Mouse (Mus musculus) midbrain, embryonic 12.5 days (tissue): ENCODE data around the gene Sh3d21. TPM values are rescaled to one million over a fixed set of nuclear protein-coding genes. Genes with fewer than 3 reads are reported as not detected.

ENCODE experiments used
- ATAC-seq: fragments of 200-750 bp; cut with Nextera tagmentation; 2 replicates; pipeline ENCODE4 v1.8.0; 2017; ENCODE audit warnings: low read depth, moderate TSS enrichment, moderate library complexity; ENCODE audit not compliant: low FRiP score
- H3K27ac ChIP-seq: fragments of 300-500 bp; sonication (generic); replicated peaks from 2 replicates; pipeline ENCODE4 v1.5.1; 2016; ENCODE audit warnings: mild to moderate bottlenecking
- H3K27me3 ChIP-seq: fragments of 300-500 bp; sonication (generic); 2 replicates; pipeline ENCODE4 v1.6.1; 2016; ENCODE audit warnings: mild to moderate bottlenecking
- H3K36me3 ChIP-seq: fragments of 300-500 bp; sonication (generic); 2 replicates; pipeline ENCODE4 v1.6.1; 2016
- H3K4me1 ChIP-seq: fragments of 300-500 bp; sonication (generic); 2 replicates; pipeline ENCODE4 v1.6.1; 2016
- H3K4me2 ChIP-seq: fragments of 300-500 bp; sonication (generic); replicated peaks from 2 replicates; pipeline ENCODE4 v1.6.1; 2016; ENCODE audit warnings: mild to moderate bottlenecking, moderate library complexity
- H3K4me3 ChIP-seq: fragments of 300-500 bp; sonication (generic); 2 replicates; pipeline ENCODE4 v1.5.1; 2016; ENCODE audit warnings: mild to moderate bottlenecking
- H3K9ac ChIP-seq: fragments of 300-500 bp; sonication (generic); replicated peaks from 2 replicates; pipeline ENCODE4 v1.6.1; 2016; ENCODE audit warnings: mild to moderate bottlenecking, moderate library complexity
- H3K9me3 ChIP-seq: fragments of 300-500 bp; sonication (generic); 2 replicates; pipeline ENCODE4 v1.6.1; 2016; ENCODE audit warnings: mild to moderate bottlenecking
- WGBS: fragments of 180-500 bp; shearing (Covaris S2); methylation state at CpG from one replicate; pipeline ENCODE4 v1.1.7; 2016; 5-methylcytosine and 5-hydroxymethylcytosine counted together
- polyA plus RNA-seq: library from polyadenylated mRNA; unstranded; fragments of >200 nt; fragmentation: Nextera tagmentation; extraction: Ambion mirVana; gene quantifications from 2 replicates; pipeline ENCODE4 v1.2.1, GENCODE M21; 2016

Gene Sh3d21
- polyA plus RNA-seq, 1 experiment from 2014 or later, result 1.7 TPM

- H3K9ac ChIP-seq, result no peak overlapping the region
- H3K27me3 ChIP-seq, result no peaks in the 10 kb centered on the region
- WGBS, result 90% methylated on average over 9 of the region's 9 CpGs
- no peaks in the 10 kb centered on the region for H3K9me3 ChIP-seq
- H3K4me3 ChIP-seq, result no peak overlapping the region
- no peak for ATAC-seq
- H3K4me2 ChIP-seq, result no peak overlapping the region
- peaks cover 16% of the 10 kb centered on the region for H3K4me1 ChIP-seq
- no peak overlapping the region for H3K27ac ChIP-seq
- peaks cover 4% of the 10 kb centered on the region for H3K36me3 ChIP-seq
Measured at GRCm38 (mm10) chr4:126115411-126115810, 47.9 kb downstream of the Sh3d21 start.

GRCm38 (mm10) chr4:126113943-126114342 is 49.3 kb downstream of the Sh3d21 start:
- no peaks in the 10 kb centered on the region for H3K27me3 ChIP-seq
- no peaks in the 10 kb centered on the region for H3K9me3 ChIP-seq
- no peak overlapping the region for H3K4me2 ChIP-seq
- H3K4me1 ChIP-seq, result peaks cover 24% of the 10 kb centered on the region
- WGBS, result 30% methylated on average over 6 of the region's 6 CpGs
- H3K4me3 ChIP-seq, result no peak overlapping the region
- H3K27ac ChIP-seq, result no peak overlapping the region
- peaks cover 4% of the 10 kb centered on the region for H3K36me3 ChIP-seq
- H3K9ac ChIP-seq, result no peak overlapping the region
- ATAC-seq, result no peak

DNA sequence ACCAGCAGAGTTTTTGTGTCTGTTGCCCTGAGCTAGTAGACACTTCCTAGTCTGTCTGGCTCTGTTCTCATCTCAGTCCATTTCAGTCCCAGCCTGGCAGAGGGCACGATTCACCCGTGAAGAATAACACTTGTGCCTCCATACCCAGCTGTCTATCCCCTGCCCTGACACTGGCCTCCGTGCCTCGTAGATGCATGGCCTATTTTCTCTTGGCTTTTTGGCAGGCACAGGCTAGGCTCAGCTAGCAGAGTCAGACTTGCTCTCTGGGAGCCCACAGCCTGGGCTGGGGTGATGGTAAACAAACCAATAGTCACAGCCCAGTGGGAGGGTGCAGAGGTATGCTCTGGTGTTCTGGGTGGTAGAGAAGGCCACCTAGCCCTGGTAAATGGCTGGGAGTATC is 50.0 kb downstream of the Sh3d21 start:
- no peaks in the 10 kb centered on the region for H3K9me3 ChIP-seq
- H3K27me3 ChIP-seq, result no peaks in the 10 kb centered on the region
- 76% methylated on average over 4 of the region's 4 CpGs for WGBS
- peaks cover 4% of the 10 kb centered on the region; the same call in 1 of the 2 replicates for H3K36me3 ChIP-seq
- H3K27ac ChIP-seq, result no peak overlapping the region
- ATAC-seq, result no peak
- H3K9ac ChIP-seq, result no peak overlapping the region
- peaks cover 31% of the 10 kb centered on the region for H3K4me1 ChIP-seq
- no peak overlapping the region for H3K4me3 ChIP-seq
- H3K4me2 ChIP-seq, result no peak overlapping the region

- 15% methylated on average over 7 of the region's 7 CpGs for WGBS
- ATAC-seq, result no peak
Measured at GRCm38 (mm10) chr4:126111153-126111549, 52.1 kb downstream of the Sh3d21 start.

GRCm38 (mm10) chr4:126110374-126111152 is 52.7 kb downstream of the Sh3d21 start:
- ATAC-seq, result peak; percentile 64
- Histone ChIP-seq H3K9ac (peak overlapping the region; percentile 43), H3K36me3 (no peaks in the 10 kb centered on the region), H3K27ac (peak overlapping the region; percentile 70), H3K9me3 (no peaks in the 10 kb centered on the region), H3K27me3 (no peaks in the 10 kb centered on the region), H3K4me2 (peak overlapping the region; percentile 23), H3K4me3 (no peak overlapping the region), H3K4me1 (peaks cover 39% of the 10 kb centered on the region)
- 7% methylated on average over 12 of the region's 12 CpGs for WGBS

More at GRCm38 (mm10) chr4:126111153-126111549, 52.1 kb downstream of the Sh3d21 start:
- Histone ChIP-seq H3K9me3 (no peaks in the 10 kb centered on the region), H3K27ac (peak overlapping the region; percentile 70), H3K4me3 (no peak overlapping the region), H3K4me2 (peak overlapping the region; percentile 23), H3K9ac (peak overlapping the region; percentile 43), H3K27me3 (no peaks in the 10 kb centered on the region), H3K4me1 (peaks cover 40% of the 10 kb centered on the region), H3K36me3 (no peaks in the 10 kb centered on the region)

DNA sequence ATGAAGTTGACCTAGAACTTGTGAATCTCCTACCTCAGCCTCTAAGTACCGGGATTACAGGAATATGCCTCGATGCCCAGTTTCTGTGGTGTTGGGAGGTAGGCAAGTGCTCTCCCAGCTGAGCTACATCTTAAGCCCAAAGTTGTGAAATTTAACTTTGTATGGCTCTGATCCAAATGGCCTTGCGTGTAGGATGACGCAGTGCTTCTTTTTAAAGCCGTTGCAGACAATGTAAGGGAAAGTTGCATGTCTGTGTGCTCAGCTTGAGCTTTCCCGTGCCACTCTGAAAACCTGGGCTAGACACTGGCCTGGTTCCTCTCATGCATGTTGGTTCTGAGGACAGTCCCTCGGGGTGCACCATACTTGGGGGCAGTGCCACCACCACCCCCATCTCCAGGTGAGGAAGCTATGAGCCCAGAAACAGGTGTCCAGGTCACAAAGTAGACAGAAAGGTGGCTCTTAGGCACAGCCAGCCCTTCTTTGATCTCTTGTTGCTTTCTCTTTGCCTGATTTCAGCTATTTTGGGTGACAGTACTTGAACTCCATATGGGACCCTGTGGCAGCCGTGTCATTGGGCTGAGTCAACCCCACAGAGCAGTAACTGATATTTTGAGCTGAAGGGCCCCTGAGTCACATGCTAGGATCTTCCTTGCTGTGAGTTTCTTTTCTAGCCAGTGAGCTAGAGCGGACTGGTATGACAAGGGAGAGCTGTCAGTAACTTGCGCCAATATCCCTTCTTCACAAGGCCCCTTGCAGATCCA is 53.5 kb downstream of the Sh3d21 start:
- Histone ChIP-seq H3K4me1 (peaks cover 46% of the 10 kb centered on the region), H3K4me3 (no peak overlapping the region), H3K9ac (0 out of 2 replicates have a peak overlapping the region, but pooled peaks have one; percentile 43), H3K27ac (peak overlapping the region; percentile 70), H3K36me3 (no peaks in the 10 kb centered on the region), H3K9me3 (no peaks in the 10 kb centered on the region), H3K4me2 (0 out of 2 replicates have a peak overlapping the region, but pooled peaks have one; percentile 23), H3K27me3 (no peaks in the 10 kb centered on the region)
- 87% methylated on average over 10 of the region's 10 CpGs for WGBS
- ATAC-seq, result no peak

- H3K4me3 ChIP-seq, result no peak overlapping the region
- H3K4me1 ChIP-seq, result peaks cover 52% of the 10 kb centered on the region
- no peaks in the 10 kb centered on the region for H3K27me3 ChIP-seq
- no peaks in the 10 kb centered on the region for H3K9me3 ChIP-seq
- no peak for ATAC-seq
- 23% methylated on average over 8 of the region's 8 CpGs for WGBS
- H3K9ac ChIP-seq, result no peak overlapping the region
- H3K36me3 ChIP-seq, result no peaks in the 10 kb centered on the region
- no peak overlapping the region for H3K27ac ChIP-seq
- no peak overlapping the region for H3K4me2 ChIP-seq
Measured at GRCm38 (mm10) chr4:126108061-126108740, 55.1 kb downstream of the Sh3d21 start.

GRCm38 (mm10) chr4:126105131-126105783 is 58.0 kb downstream of the Sh3d21 start:
- Histone ChIP-seq H3K4me2 (peak overlapping the region; percentile 85), H3K27ac (no peak overlapping the region), H3K9ac (peak overlapping the region; percentile 75; the same call in 1 of the 2 replicates), H3K4me1 (peaks cover 49% of the 10 kb centered on the region), H3K27me3 (no peaks in the 10 kb centered on the region), H3K9me3 (no peaks in the 10 kb centered on the region), H3K36me3 (no peaks in the 10 kb centered on the region), H3K4me3 (peak overlapping the region; percentile 71)
- ATAC-seq, result no peak
- WGBS, result 56% methylated on average over 7 of the region's 7 CpGs

DNA sequence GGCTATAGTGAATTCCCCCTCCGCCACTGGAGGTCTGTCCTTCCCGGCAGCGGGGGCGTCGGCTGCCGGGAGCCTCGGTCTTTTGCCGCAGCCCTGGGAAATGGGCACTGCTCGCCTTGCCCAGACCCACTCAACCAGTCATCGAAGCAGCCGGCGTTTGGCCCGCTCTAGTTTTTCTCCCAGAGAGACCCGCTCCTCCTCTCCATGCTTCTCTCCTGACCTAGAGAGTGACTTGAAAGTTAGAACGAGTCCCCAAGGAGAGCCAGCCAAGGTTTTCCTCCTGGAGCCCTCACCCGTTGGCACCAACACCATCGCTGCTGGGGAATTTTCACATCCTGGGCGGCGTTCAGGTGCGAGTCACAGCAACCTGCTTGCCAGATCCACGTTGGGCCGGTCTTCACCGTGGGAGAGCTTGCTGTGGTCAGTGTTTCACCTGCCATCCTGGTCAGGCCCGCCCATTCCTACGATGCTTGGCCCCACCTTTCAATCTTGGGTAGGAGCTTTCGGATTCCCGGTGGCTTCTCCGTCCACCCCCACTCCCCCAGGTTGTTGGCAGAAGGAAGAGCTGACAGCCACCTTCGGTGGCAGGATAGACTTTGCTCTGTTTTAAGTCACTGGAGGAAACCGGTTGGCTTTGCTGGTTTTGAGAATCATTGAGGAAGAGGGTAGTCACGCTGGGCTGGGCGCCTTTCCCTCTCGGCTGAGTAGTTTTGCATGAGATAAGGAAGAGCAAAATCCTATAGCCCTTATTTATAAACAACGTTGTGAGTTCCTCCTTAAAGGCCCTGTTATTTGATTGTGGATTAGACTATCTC is 58.8 kb downstream of the Sh3d21 start:
- H3K9me3 ChIP-seq, result no peaks in the 10 kb centered on the region
- ATAC-seq, result no peak
- H3K27ac ChIP-seq, result peak overlapping the region; percentile 35; the same call in 1 of the 2 replicates
- H3K9ac ChIP-seq, result peak overlapping the region; percentile 75
- H3K4me2 ChIP-seq, result peak overlapping the region; percentile 85
- no peaks in the 10 kb centered on the region for H3K36me3 ChIP-seq
- WGBS, result 3% methylated on average over 30 of the region's 34 CpGs
- H3K27me3 ChIP-seq, result no peaks in the 10 kb centered on the region
- peaks cover 43% of the 10 kb centered on the region for H3K4me1 ChIP-seq
- H3K4me3 ChIP-seq, result peak overlapping the region; percentile 71

GRCm38 (mm10) chr4:126103590-126104068 is 59.7 kb downstream of the Sh3d21 start, which contains the start of gene Stk40:
Gene Stk40, plus strand, starts transcription at chr4:126103957.
- WGBS, result under 1% methylated on average over 34 of the region's 34 CpGs
- H3K27ac ChIP-seq, result peak within 1 kb of the TSS; percentile 85
- no peaks in the 10 kb centered on the region for H3K27me3 ChIP-seq
- H3K9me3 ChIP-seq, result no peaks in the 10 kb centered on the region
- peak within 1 kb of the TSS; percentile 85 for H3K4me2 ChIP-seq
- H3K4me3 ChIP-seq, result peak within 1 kb of the TSS; percentile 71
- H3K9ac ChIP-seq, result peak within 1 kb of the TSS; percentile 75
- ATAC-seq, result peak; percentile 95
- H3K4me1 ChIP-seq, result peaks cover 39% of the 10 kb centered on the region
- peaks cover 6% of the 10 kb centered on the region for H3K36me3 ChIP-seq
